In the genomic region with DNA sequence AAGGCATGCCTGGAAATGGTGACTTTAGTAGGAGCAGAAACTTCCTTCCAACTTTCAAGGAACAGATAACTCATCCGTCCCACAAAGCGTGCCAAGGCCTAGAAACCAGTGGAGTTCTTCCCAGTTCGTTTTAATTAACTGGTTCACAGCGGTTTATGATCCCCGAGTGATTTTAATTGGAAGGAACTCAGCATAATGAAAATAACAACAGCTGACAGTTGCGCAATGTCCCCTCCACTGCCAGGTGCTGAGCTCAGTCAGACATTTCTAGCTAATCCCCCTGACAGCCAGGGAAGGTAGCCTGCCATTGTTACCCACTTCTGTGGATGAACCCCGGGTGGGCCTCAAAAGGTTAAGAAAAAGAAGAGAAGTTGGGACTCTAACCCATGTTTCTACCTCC, we compare ENCODE assay signal across 8 mouse cellular contexts. TPM values are rescaled to one million over a fixed set of nuclear protein-coding genes. Genes with fewer than 3 reads are reported as not detected.
DNase-seq lines count a peak whose midpoint lies in the region; ATAC-seq and TF ChIP-seq lines count a peak whose summit lies in the region.

No protein-coding gene starts in this region.

- no peak overlapping the region for H3K9ac ChIP-seq in forebrain, postnatal 0 days
- no peak overlapping the region for H3K9ac ChIP-seq in intestine, embryonic 15.5 days

- 50% methylated on average over 7 of the region's 7 CpGs for WGBS in forebrain, embryonic 10.5 days
- WGBS in forebrain, postnatal 0 days, result 30% methylated on average over 7 of the region's 7 CpGs
- WGBS in intestine, embryonic 15.5 days, result 84% methylated on average over 7 of the region's 7 CpGs

- no peak for TF ChIP-seq CTCF in forebrain, postnatal 0 days (IDR thresholded peaks at IDR 0.05; ENCODE audit: low read depth)

- intact Hi-C loops in gastrocnemius, postnatal 36 days (cut with DNase I), result no loop called here

- H3K4me1 ChIP-seq in forebrain, embryonic 10.5 days, result peaks cover 43% of the 10 kb centered on the region
- H3K4me1 ChIP-seq in forebrain, postnatal 0 days (ENCODE audit: insufficient read depth), result no peaks in the 10 kb centered on the region
- no peaks in the 10 kb centered on the region for H3K4me1 ChIP-seq in intestine, embryonic 15.5 days (replicated peaks)

- no peak overlapping the region for H3K4me2 ChIP-seq in forebrain, postnatal 0 days (ENCODE audit: low read depth)
- H3K4me2 ChIP-seq in myocyte (ENCODE audit: low read depth), result no peak overlapping the region
- H3K4me2 ChIP-seq in intestine, embryonic 15.5 days (replicated peaks), result no peak overlapping the region

- H3K27me3 ChIP-seq in forebrain, embryonic 10.5 days (ENCODE audit: poor library complexity, severe bottlenecking), result no peaks in the 10 kb centered on the region
- H3K27me3 ChIP-seq in forebrain, postnatal 0 days (ENCODE audit: insufficient read depth, low read length), result no peaks in the 10 kb centered on the region
- no peaks in the 10 kb centered on the region for H3K27me3 ChIP-seq in myocyte (ENCODE audit: control insufficient read depth, insufficient read depth, insufficient read length)
- H3K27me3 ChIP-seq in intestine, embryonic 15.5 days (replicated peaks), result no peaks in the 10 kb centered on the region

- TF ChIP-seq POLR2A in myocyte (IDR thresholded peaks at IDR 0.05; ENCODE audit: insufficient read length, low read depth), result no peak

- H3K4me3 ChIP-seq in forebrain, embryonic 10.5 days, result no peak overlapping the region
- no peak overlapping the region for H3K4me3 ChIP-seq in forebrain, postnatal 0 days (ENCODE audit: low read depth, low read length)
- no peak overlapping the region for H3K4me3 ChIP-seq in myocyte
- H3K4me3 ChIP-seq in intestine, embryonic 15.5 days (replicated peaks), result no peak overlapping the region

- no peaks in the 10 kb centered on the region for H3K9me3 ChIP-seq in forebrain, embryonic 10.5 days
- H3K9me3 ChIP-seq in forebrain, postnatal 0 days (ENCODE audit: low read length), result no peaks in the 10 kb centered on the region
- no peaks in the 10 kb centered on the region for H3K9me3 ChIP-seq in intestine, embryonic 15.5 days

- no peak for ATAC-seq in forebrain, postnatal 0 days
- no peak for ATAC-seq in intestine, embryonic 15.5 days
- no peak for ATAC-seq in megakaryocyte progenitor cell, adult 5-6 weeks (replicated peaks; ENCODE audit: poor library complexity)

- H3K36me3 ChIP-seq in forebrain, embryonic 10.5 days (replicated peaks), result no peaks in the 10 kb centered on the region
- no peaks in the 10 kb centered on the region for H3K36me3 ChIP-seq in forebrain, postnatal 0 days (ENCODE audit: insufficient read depth)
- H3K36me3 ChIP-seq in myocyte (ENCODE audit: control insufficient read depth, insufficient read depth), result no peaks in the 10 kb centered on the region
- no peaks in the 10 kb centered on the region for H3K36me3 ChIP-seq in intestine, embryonic 15.5 days

- no peak for DNase-seq in forebrain, embryonic 10.5 days (ENCODE audit: extremely low spot score, low spot score)
- DNase-seq in forebrain, postnatal 0 days, result no peak
- peak; percentile 17 for DNase-seq in lung, postnatal 10 days
- DNase-seq in lung, postnatal 4 days, result no peak
- peak; percentile 54 to 58 for DNase-seq in gastrocnemius, postnatal 36 days

- no peak overlapping the region for H3ac ChIP-seq in myocyte (ENCODE audit: control insufficient read depth, insufficient read length)

- 0 out of 2 replicates have a peak overlapping the region, but pooled peaks have one; percentile 36 for H3K27ac ChIP-seq in forebrain, embryonic 10.5 days
- no peak overlapping the region for H3K27ac ChIP-seq in forebrain, postnatal 0 days (ENCODE audit: low read depth, low read length)
- H3K27ac ChIP-seq in intestine, embryonic 15.5 days, result no peak overlapping the region

- no peaks in the 10 kb centered on the region for H3K79me2 ChIP-seq in myocyte (ENCODE audit: control insufficient read depth, insufficient read depth)

TF ChIP-seq in myocyte, 11 proteins besides CTCF, POLR2A, EP300 and RAD21:
- TF ChIP-seq SRF (IDR thresholded peaks at IDR 0.05; ENCODE audit: control insufficient read depth, insufficient read length, low read depth) (no peak), MAX (IDR thresholded peaks at IDR 0.05; ENCODE audit: low read depth) (no peak), MYOD1 (IDR thresholded peaks at IDR 0.05; ENCODE audit: control insufficient read depth in 1 of 3, insufficient read length in 2 of 3, low read depth in 2 of 3) (peak; percentile 80 to 94 (median 88)), TCF3 (IDR thresholded peaks at IDR 0.05; ENCODE audit: insufficient read length, low read depth) (peak; percentile 78), CEBPB (IDR thresholded peaks at IDR 0.05; ENCODE audit: insufficient read depth, poor library complexity, severe bottlenecking) (peak; percentile 99), MYOG (IDR thresholded peaks at IDR 0.05; ENCODE audit: control insufficient read depth in 1 of 3, insufficient read depth in 1 of 3, insufficient read length in 2 of 3, low read depth in 2 of 3) (peak in 2 of 3 experiments; percentile 41 to 82), POLR2AphosphoS2 (IDR thresholded peaks at IDR 0.05; ENCODE audit: insufficient read length, low read depth) (no peak), TCF12 (IDR thresholded peaks at IDR 0.05; ENCODE audit: insufficient read depth, poor library complexity, severe bottlenecking) (peak; percentile 83), REST (IDR thresholded peaks at IDR 0.05; ENCODE audit: insufficient read depth, insufficient read length) (no peak)
TF ChIP-seq in myocyte: peak in this region for 5.

RNA-seq across cellular contexts. Expression of gene Usp29, which starts 18.8 kb away (rescaled TPM):
- 7.4 and 7.9 TPM in 2 replicates for polyA plus RNA-seq in forebrain, embryonic 10.5 days (2016; fragmentation: Nextera tagmentation; extraction: Ambion mirVana)
- 61.8 and 97.8 TPM in 2 replicates for total RNA-seq in forebrain, postnatal 0 days (2014; rRNA removed)
- 10.8 and 21.9 TPM in 2 replicates for polyA plus RNA-seq in forebrain, postnatal 0 days (2015; fragmentation: Nextera tagmentation; extraction: Ambion mirVana)
- under 1 TPM; 0.31 to 0.59 TPM for total RNA-seq in gastrocnemius, postnatal 36 days (2021)
- 1.1 TPM for polyA plus RNA-seq in myocyte (2012; fragmentation: generic; extraction: Trizol)
- polyA plus RNA-seq in intestine, embryonic 15.5 days (2015; fragmentation: Nextera tagmentation; extraction: Ambion mirVana), result 3.4 and 4.1 TPM in 2 replicates
- not detected in 2 replicates for total RNA-seq in megakaryocyte progenitor cell, adult 5-6 weeks (2015)
- total RNA-seq in megakaryocyte progenitor cell, adult 5-6 weeks (2017), result not detected in 2 replicates

RNA-seq across cellular contexts. Expression of gene Peg3, which starts 19.0 kb away (rescaled TPM):
- 89.4 and 101 TPM in 2 replicates for polyA plus RNA-seq in forebrain, embryonic 10.5 days (2016; fragmentation: Nextera tagmentation; extraction: Ambion mirVana)
- 81.1 and 139 TPM in 2 replicates for total RNA-seq in forebrain, postnatal 0 days (2014; rRNA removed)
- polyA plus RNA-seq in forebrain, postnatal 0 days (2015; fragmentation: Nextera tagmentation; extraction: Ambion mirVana), result 18.1 and 43.7 TPM in 2 replicates
- total RNA-seq in gastrocnemius, postnatal 36 days (2021), result 10 to 100 TPM in 1 of 2 experiments, 1 to 10 TPM in 1; 9.0 to 11.3 TPM
- 39.2 TPM for polyA plus RNA-seq in myocyte (2012; fragmentation: generic; extraction: Trizol)
- 103 and 113 TPM in 2 replicates for polyA plus RNA-seq in intestine, embryonic 15.5 days (2015; fragmentation: Nextera tagmentation; extraction: Ambion mirVana)
- total RNA-seq in megakaryocyte progenitor cell, adult 5-6 weeks (2015), result not detected in 2 replicates
- not detected in 2 replicates for total RNA-seq in megakaryocyte progenitor cell, adult 5-6 weeks (2017)

RNA-seq across cellular contexts. Expression of gene Zim1, which starts 52.9 kb away (rescaled TPM):
- 0.12 and 0.39 TPM in 2 replicates for polyA plus RNA-seq in forebrain, embryonic 10.5 days (2016; fragmentation: Nextera tagmentation; extraction: Ambion mirVana)
- total RNA-seq in forebrain, postnatal 0 days (2014; rRNA removed), result 20.5 and 29.1 TPM in 2 replicates
- 2.6 and 4.7 TPM in 2 replicates for polyA plus RNA-seq in forebrain, postnatal 0 days (2015; fragmentation: Nextera tagmentation; extraction: Ambion mirVana)
- 1 to 10 TPM; 4.5 to 5.5 TPM for total RNA-seq in gastrocnemius, postnatal 36 days (2021)
- 2.0 TPM for polyA plus RNA-seq in myocyte (2012; fragmentation: generic; extraction: Trizol)
- 4.6 and 5.1 TPM in 2 replicates for polyA plus RNA-seq in intestine, embryonic 15.5 days (2015; fragmentation: Nextera tagmentation; extraction: Ambion mirVana)
- not detected in 2 replicates for total RNA-seq in megakaryocyte progenitor cell, adult 5-6 weeks (2015)
- total RNA-seq in megakaryocyte progenitor cell, adult 5-6 weeks (2017), result not detected in 2 replicates

Comparison
In these comparisons a context has a peak if more than half of its experiments do, and no peak if none do; other contexts are left out.
1. DNase-seq: peak in lung, postnatal 10 days (single experiment) and gastrocnemius, postnatal 36 days (2 of 2); none in forebrain, embryonic 10.5 days (single experiment), forebrain, postnatal 0 days (single experiment) and lung, postnatal 4 days (0 of 2).